Mouse (Mus musculus): ENCODE measurements around the gene Gfi1.

DNA sequence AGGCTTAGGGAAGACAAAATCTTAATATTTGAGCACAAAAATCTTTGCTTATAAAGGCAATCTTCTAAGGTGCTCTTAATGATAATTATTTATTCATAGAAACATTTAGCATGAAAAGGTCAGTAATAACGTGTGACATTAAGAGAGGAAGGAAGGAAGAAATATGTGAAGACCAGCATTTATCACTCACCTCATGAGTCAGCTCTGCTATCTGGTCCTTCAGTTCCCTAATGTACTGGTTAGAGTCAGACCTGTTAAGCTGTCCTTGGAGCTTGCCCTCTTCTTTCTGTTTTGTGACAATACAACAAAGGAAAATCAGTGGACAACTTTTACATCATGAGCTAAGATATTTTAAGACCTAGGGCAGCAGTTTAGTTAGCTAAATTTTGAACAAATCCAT is 38.6 kb upstream of the Gfi1 start:
- TF ChIP-seq CTCF (IDR thresholded peaks at IDR 0.05; ENCODE audit: control insufficient read depth, insufficient read depth, insufficient read length) (no peak), MAX (IDR thresholded peaks at IDR 0.05) (no peak), USF1 (IDR thresholded peaks at IDR 0.05; ENCODE audit: low read depth) (no peak), MYOD1 (IDR thresholded peaks at IDR 0.05; ENCODE audit: control insufficient read depth, insufficient read length, low read depth) (no peak)
